Mouse (Mus musculus) embryonic fibroblast, embryonic 13.5 days (primary cell): ENCODE results near the gene A030005L19Rik.

Experiments used
- CTCF ChIP-seq: IDR thresholded peaks from 2 replicates; pipeline ENCODE4 v1.5.1; 2011; ENCODE audit warnings: mild to moderate bottlenecking, control low read depth, low read length, moderate library complexity, borderline replicate concordance; ENCODE audit not compliant: insufficient read depth
- POLR2A ChIP-seq: IDR thresholded peaks from 2 replicates; pipeline ENCODE4 v1.6.1; 2011; ENCODE audit warnings: low read depth, mild to moderate bottlenecking, control low read depth, low read length, moderate library complexity

DNA sequence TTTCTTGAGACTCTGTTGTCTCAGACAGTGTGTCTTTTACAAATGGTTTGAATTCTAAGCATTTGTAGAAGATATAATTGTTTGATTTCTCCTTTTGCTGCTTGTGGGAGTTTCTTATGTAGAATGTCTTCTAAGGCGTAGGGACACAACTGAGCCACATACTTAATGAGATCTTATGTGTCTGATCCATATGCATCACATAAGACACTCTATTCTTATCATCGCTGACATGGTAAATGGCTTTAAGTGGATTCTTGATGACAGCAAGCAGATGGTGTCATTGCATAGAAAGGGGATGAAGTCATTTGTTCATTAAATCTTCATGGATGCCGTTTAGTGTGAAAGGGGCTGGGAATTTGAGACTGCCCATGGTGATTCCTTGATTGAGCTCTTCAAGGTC lies 7.2 kb upstream of the A030005L19Rik start:
- TF ChIP-seq CTCF = no peak
- TF ChIP-seq POLR2A = no peak
